Mouse (Mus musculus) midbrain, embryonic 16.5 days (tissue): ENCODE data around the gene Stard10. TPM values are rescaled to one million over a fixed set of nuclear protein-coding genes. Genes with fewer than 3 reads are reported as not detected.

ENCODE experiments used
- ATAC-seq: fragments of 200-750 bp; cut with Nextera tagmentation; 2 replicates; pipeline ENCODE4 v1.8.0; 2017; ENCODE audit warnings: moderate TSS enrichment
- H3K27ac ChIP-seq: fragments of 300-500 bp; sonication (generic); 2 replicates; pipeline ENCODE4 v1.5.1; 2014; ENCODE audit warnings: mild to moderate bottlenecking, low read length, mixed read lengths
- H3K27me3 ChIP-seq: fragments of 300-500 bp; sonication (generic); 2 replicates; pipeline ENCODE4 v1.6.1; 2014; ENCODE audit warnings: low read depth, low read length, mixed read lengths; ENCODE audit not compliant: control insufficient read depth, insufficient read depth
- H3K36me3 ChIP-seq: fragments of 300-500 bp; sonication (generic); 2 replicates; pipeline ENCODE4 v1.6.1; 2014; ENCODE audit warnings: mild to moderate bottlenecking, low read length, moderate library complexity, mixed read lengths; ENCODE audit not compliant: control insufficient read depth, insufficient read depth
- H3K4me1 ChIP-seq: fragments of 300-500 bp; sonication (generic); 2 replicates; pipeline ENCODE4 v1.6.1; 2014; ENCODE audit warnings: mild to moderate bottlenecking, low read length, mixed read lengths; ENCODE audit not compliant: control insufficient read depth, insufficient read depth
- H3K4me2 ChIP-seq: fragments of 300-500 bp; sonication (generic); 2 replicates; pipeline ENCODE4 v1.6.1; 2014; ENCODE audit warnings: mild to moderate bottlenecking, low read length, mixed read lengths
- H3K4me3 ChIP-seq: fragments of 300-500 bp; sonication (generic); 2 replicates; pipeline ENCODE4 v1.5.1; 2014; ENCODE audit warnings: low read depth, mild to moderate bottlenecking, low read length, moderate library complexity, mixed read lengths
- H3K9ac ChIP-seq: fragments of 300-500 bp; sonication (generic); 2 replicates; pipeline ENCODE4 v1.6.1; 2014; ENCODE audit warnings: low read depth, low read length, mixed read lengths
- H3K9me3 ChIP-seq: fragments of 300-500 bp; sonication (generic); replicated peaks from 2 replicates; pipeline ENCODE4 v1.6.1; 2014; ENCODE audit warnings: mild to moderate bottlenecking, low read length, mixed read lengths; ENCODE audit not compliant: control insufficient read depth, poor library complexity, severe bottlenecking
- WGBS: fragments of 180-500 bp; shearing (Covaris S2); extraction: QIAGEN DNeasy Blood & Tissue Kit; methylation state at CpG from one replicate; pipeline ENCODE4 v1.1.7; 2014; 5-methylcytosine and 5-hydroxymethylcytosine counted together
- polyA plus RNA-seq: library from polyadenylated mRNA; unstranded; fragments of >200 nt; fragmentation: Nextera tagmentation; extraction: Ambion mirVana; gene quantifications from 2 replicates; pipeline ENCODE4 v1.2.1, GENCODE M21; 2015

Gene Stard10
- polyA plus RNA-seq, 1 experiment from 2014 or later, result 8.3 TPM

- Histone ChIP-seq H3K9ac (no peak overlapping the region), H3K4me1 (peaks cover 9% of the 10 kb centered on the region; the same call in 1 of the 2 replicates), H3K27me3 (no peaks in the 10 kb centered on the region), H3K4me3 (peak overlapping the region; percentile 73), H3K27ac (peak overlapping the region; percentile 91), H3K36me3 (no peaks in the 10 kb centered on the region), H3K4me2 (peak overlapping the region; percentile 63), H3K9me3 (no peaks in the 10 kb centered on the region)
- WGBS, result 39% methylated on average over 2 of the region's 2 CpGs
- ATAC-seq, result no peak; the same call in 1 of the 2 replicates
Measured at GRCm38 (mm10) chr7:101311061-101311460, 5.8 kb upstream of the Stard10 start.

- ATAC-seq, result no peak
- no peak overlapping the region for H3K9ac ChIP-seq
- H3K4me1 ChIP-seq, result peaks cover 9% of the 10 kb centered on the region; the same call in 1 of the 2 replicates
- no peaks in the 10 kb centered on the region for H3K36me3 ChIP-seq
- H3K27me3 ChIP-seq, result no peaks in the 10 kb centered on the region
- H3K27ac ChIP-seq, result no peak overlapping the region
- no peak overlapping the region for H3K4me3 ChIP-seq
- no peak overlapping the region for H3K4me2 ChIP-seq
- 74% methylated on average over 3 of the region's 3 CpGs for WGBS
- H3K9me3 ChIP-seq, result no peaks in the 10 kb centered on the region
Measured at GRCm38 (mm10) chr7:101313033-101313432, 3.9 kb upstream of the Stard10 start.

- Histone ChIP-seq H3K27me3 (no peaks in the 10 kb centered on the region), H3K36me3 (no peaks in the 10 kb centered on the region), H3K4me1 (peaks cover 9% of the 10 kb centered on the region; the same call in 1 of the 2 replicates), H3K9ac (no peak overlapping the region), H3K9me3 (no peaks in the 10 kb centered on the region), H3K4me3 (no peak overlapping the region), H3K27ac (no peak overlapping the region), H3K4me2 (no peak overlapping the region)
- 63% methylated on average over 5 of the region's 5 CpGs for WGBS
- ATAC-seq, result no peak
Measured at GRCm38 (mm10) chr7:101314396-101314795, 2.5 kb upstream of the Stard10 start.

- Histone ChIP-seq H3K4me1 (peaks cover 11% of the 10 kb centered on the region), H3K27me3 (no peaks in the 10 kb centered on the region), H3K27ac (no peak overlapping the region), H3K9ac (no peak overlapping the region), H3K36me3 (no peaks in the 10 kb centered on the region), H3K9me3 (no peaks in the 10 kb centered on the region), H3K4me2 (no peak overlapping the region), H3K4me3 (no peak overlapping the region)
- ATAC-seq, result no peak
Measured at GRCm38 (mm10) chr7:101315699-101316098, 1.2 kb upstream of the Stard10 start.

- no peaks in the 10 kb centered on the region for H3K9me3 ChIP-seq
- H3K27me3 ChIP-seq, result no peaks in the 10 kb centered on the region
- H3K27ac ChIP-seq, result no peak overlapping the region
- H3K4me3 ChIP-seq, result no peak overlapping the region
- WGBS, result 77% methylated on average over 6 of the region's 6 CpGs
- H3K9ac ChIP-seq, result no peak overlapping the region
- peaks cover 8% of the 10 kb centered on the region for H3K4me1 ChIP-seq
- H3K36me3 ChIP-seq, result no peaks in the 10 kb centered on the region
- H3K4me2 ChIP-seq, result no peak overlapping the region
- no peak for ATAC-seq
Measured at GRCm38 (mm10) chr7:101316591-101317001, 290 bp upstream of the Stard10 start.

- no peak overlapping the region for H3K9ac ChIP-seq
- no peaks in the 10 kb centered on the region for H3K36me3 ChIP-seq
- H3K4me1 ChIP-seq, result peaks cover 14% of the 10 kb centered on the region
- ATAC-seq, result no peak
- no peak overlapping the region for H3K4me3 ChIP-seq
- H3K9me3 ChIP-seq, result no peaks in the 10 kb centered on the region
- no peak overlapping the region for H3K27ac ChIP-seq
- WGBS, result 73% methylated on average over 4 of the region's 4 CpGs
- H3K27me3 ChIP-seq, result no peaks in the 10 kb centered on the region
- H3K4me2 ChIP-seq, result no peak overlapping the region
Measured at GRCm38 (mm10) chr7:101318848-101319247, 2.0 kb downstream of the Stard10 start.

GRCm38 (mm10) chr7:101319796-101320195 lies 2.9 kb downstream of the Stard10 start:
- Histone ChIP-seq H3K36me3 (no peaks in the 10 kb centered on the region), H3K4me1 (peaks cover 14% of the 10 kb centered on the region), H3K4me2 (no peak overlapping the region), H3K9me3 (no peaks in the 10 kb centered on the region), H3K27me3 (no peaks in the 10 kb centered on the region), H3K4me3 (no peak overlapping the region), H3K27ac (no peak overlapping the region), H3K9ac (no peak overlapping the region)
- 73% methylated on average over 1 of the region's 1 CpGs for WGBS
- no peak for ATAC-seq

- Histone ChIP-seq H3K9ac (peak overlapping the region; percentile 79), H3K4me2 (peak overlapping the region; percentile 99), H3K27ac (no peak overlapping the region), H3K4me1 (peaks cover 14% of the 10 kb centered on the region), H3K36me3 (no peaks in the 10 kb centered on the region), H3K27me3 (no peaks in the 10 kb centered on the region), H3K9me3 (no peaks in the 10 kb centered on the region), H3K4me3 (peak overlapping the region; percentile 79)
- 4% methylated on average over 25 of the region's 37 CpGs for WGBS
- ATAC-seq, result peak; percentile 81
Measured at GRCm38 (mm10) chr7:101320399-101321217, 3.7 kb downstream of the Stard10 start.

GRCm38 (mm10) chr7:101321218-101321827 lies 4.4 kb downstream of the Stard10 start:
- Histone ChIP-seq H3K4me2 (peak overlapping the region; percentile 99), H3K36me3 (no peaks in the 10 kb centered on the region), H3K4me1 (peaks cover 14% of the 10 kb centered on the region), H3K9me3 (no peaks in the 10 kb centered on the region), H3K27me3 (no peaks in the 10 kb centered on the region), H3K27ac (no peak overlapping the region), H3K9ac (peak overlapping the region; percentile 79), H3K4me3 (peak overlapping the region; percentile 79)
- peak; percentile 61 for ATAC-seq
- 0% methylated on average over 39 of the region's 61 CpGs for WGBS
